Mouse (Mus musculus): Measurements from ENCODE around the gene RPS10-NUDT3. TPM values are rescaled to one million over a fixed set of nuclear protein-coding genes. Genes with fewer than 3 reads are reported as not detected.

Gene RPS10-NUDT3
- not detected for polyA plus RNA-seq (2014; fragmentation: Illumina TruSeq; extraction: RNeasy Lipid Tissue Mini Kit (QIAGEN cat#74804); ENCODE audit: low read depth, low replicate concordance)

GRCm38 (mm10) chr17:27634871-27635574 lies at the start of gene RPS10-NUDT3:
Gene RPS10-NUDT3 (minus strand): TSS chr17:27635222.

DNA sequence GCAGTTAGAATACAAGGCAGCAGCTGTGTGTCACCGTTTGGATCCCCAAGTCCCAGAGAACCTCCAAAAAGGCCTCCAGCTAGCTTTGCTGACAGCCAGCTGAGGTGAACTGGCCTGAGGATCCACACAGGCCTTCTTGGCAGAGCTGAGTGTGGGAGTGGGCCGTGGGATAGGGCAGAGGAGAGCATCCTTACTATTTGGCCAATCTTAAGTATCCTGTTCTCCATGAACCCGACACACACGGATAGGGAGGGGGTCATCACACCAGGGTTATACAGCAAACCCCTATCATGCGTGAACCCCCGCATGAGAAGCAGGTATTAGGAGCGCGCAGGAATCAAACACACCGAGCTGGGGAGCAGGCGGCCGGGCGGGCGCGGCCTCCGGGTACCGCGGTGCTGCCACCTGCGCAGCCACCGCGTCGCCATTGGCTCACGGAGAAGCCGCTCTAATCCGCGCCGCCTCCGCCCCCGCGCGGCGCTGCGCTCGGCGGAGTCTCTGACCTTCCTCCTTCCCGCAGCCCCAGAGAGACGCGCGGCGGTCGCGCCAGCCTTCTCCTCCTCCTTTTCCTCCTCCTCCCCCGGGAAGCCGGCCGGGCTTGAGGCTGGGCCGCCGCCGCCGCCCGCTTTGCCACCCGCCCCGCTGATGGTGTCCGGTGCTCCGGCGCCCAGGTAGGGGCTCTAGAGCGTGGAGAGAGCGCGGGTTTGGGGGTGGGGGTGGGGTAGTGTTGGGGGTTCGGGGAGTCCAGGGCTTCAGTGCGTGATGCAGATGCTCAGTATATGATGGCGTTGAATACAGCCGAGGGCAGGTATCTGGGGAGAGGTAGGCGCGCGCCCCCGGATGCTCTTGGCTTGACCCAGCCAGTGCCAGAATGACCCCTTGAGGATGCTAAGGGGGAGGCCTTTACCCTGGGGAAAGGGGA lies 20.3 kb upstream of the RPS10-NUDT3 start, which contains the start of gene Pacsin1:
TSS of gene Pacsin1 (plus strand) at position 421 of the 922 bp plus-strand sequence.

DNA sequence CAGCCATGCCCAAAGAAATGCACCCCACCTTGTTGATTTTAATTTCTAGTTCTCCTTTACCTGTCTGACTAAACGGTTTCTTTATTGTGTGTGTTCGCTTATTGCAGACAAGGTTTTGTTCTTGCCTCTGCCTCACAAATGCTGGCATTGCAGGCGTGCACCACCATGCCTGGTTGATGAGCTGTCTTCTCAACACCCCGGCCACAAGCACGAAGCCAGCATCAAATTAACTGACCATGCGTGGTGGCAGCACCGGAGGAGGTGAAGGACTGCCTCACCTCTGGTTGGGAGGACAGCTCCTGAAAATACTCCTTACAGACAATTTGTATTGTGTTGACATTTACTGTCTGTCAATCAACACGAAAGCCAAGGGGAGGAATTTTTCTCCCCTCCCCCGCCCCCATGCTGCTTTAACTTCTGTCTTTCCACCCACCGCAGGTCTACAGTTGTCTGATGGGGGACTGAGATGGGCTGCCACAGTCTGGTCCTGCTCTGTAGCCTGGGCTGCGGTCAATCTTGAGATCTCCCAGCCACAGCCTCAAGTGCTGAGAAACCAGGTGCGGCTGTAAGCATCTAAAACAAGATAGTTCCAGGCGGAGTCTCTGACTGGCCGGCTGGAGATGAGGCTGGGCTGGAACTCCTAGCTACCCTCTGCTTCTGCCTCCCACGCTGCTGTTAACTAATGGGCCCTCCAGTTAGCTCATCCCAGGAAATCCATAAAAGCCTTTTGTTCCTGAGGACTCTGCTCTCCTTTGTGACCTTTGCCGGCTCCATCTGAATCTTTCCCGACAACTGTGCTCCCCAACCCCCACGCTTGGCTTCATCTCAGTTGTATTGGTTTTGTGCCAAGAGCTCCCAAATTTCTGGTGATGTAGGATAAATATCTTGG lies 1.4 kb upstream of the RPS10-NUDT3 start, which contains the start of gene Rps10:
TSS of gene Rps10 (minus strand) at position 538 of the 889 bp plus-strand sequence.

GRCm38 (mm10) chr17:27623360-27624326 lies 11.4 kb downstream of the RPS10-NUDT3 start, which contains the start of gene Nudt3:
Gene Nudt3 (minus strand): TSS chr17:27623495.

GRCm38 (mm10) chr17:27565163-27565941 lies 69.7 kb downstream of the RPS10-NUDT3 start, which contains the start of gene AI413582:
Gene AI413582 (minus strand): TSS chr17:27565756.

DNA sequence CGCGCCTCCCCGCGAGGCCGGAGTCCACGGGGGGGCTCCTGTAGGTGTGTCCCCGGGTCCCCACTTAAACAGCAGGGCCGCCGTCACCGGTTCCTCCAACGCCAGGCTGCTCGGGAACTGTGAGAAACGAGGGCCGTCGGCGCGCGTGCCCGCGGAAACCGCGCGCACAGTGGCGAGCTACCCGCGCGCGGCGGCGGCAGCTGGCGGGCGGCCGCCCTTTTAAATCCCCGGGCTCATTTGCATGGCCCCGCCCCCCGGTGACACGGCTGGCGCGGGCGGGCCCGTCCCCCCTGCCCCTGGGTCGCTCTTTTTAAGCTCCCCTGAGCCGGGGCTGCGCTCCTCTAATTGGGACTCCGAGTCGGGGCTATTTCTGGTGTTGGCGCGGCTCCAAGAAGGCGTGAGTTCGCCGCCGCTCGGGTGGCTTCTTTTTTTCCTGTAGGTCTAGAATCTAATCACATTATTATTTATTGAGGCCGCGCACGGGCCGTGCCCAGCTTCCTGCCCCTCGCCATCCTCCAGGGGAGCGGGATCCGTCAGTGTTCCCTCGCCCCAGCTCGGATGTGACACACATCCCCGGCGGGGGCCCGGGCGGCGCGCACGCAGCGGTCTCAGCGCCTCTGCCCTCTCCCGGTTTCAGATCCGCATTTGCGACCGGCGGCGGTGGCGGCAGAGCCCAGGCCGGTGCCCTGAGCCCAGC lies 78.6 kb downstream of the RPS10-NUDT3 start, which contains the start of gene Hmga1:
TSS of gene Hmga1 (plus strand) at position 183 of the 697 bp plus-strand sequence.

Other genes with a start within 250 kb of the RPS10-NUDT3 start
- not detected for gene Grm4, start 113.8 kb downstream of the RPS10-NUDT3 start, polyA plus RNA-seq (2014; fragmentation: Illumina TruSeq; extraction: RNeasy Lipid Tissue Mini Kit (QIAGEN cat#74804); ENCODE audit: low read depth, low replicate concordance)
- 17.8 TPM for gene Hmga1, start 78.7 kb downstream of the RPS10-NUDT3 start, polyA plus RNA-seq (2014; fragmentation: Illumina TruSeq; extraction: RNeasy Lipid Tissue Mini Kit (QIAGEN cat#74804); ENCODE audit: low read depth, low replicate concordance)
- gene AI413582, start 69.5 kb downstream of the RPS10-NUDT3 start, polyA plus RNA-seq (2014; fragmentation: Illumina TruSeq; extraction: RNeasy Lipid Tissue Mini Kit (QIAGEN cat#74804); ENCODE audit: low read depth, low replicate concordance), result not detected
- gene Nudt3, start 11.7 kb downstream of the RPS10-NUDT3 start, polyA plus RNA-seq (2014; fragmentation: Illumina TruSeq; extraction: RNeasy Lipid Tissue Mini Kit (QIAGEN cat#74804); ENCODE audit: low read depth, low replicate concordance), result 17.9 TPM
- 46.2 TPM for gene Rps10, start 1.4 kb upstream of the RPS10-NUDT3 start, polyA plus RNA-seq (2014; fragmentation: Illumina TruSeq; extraction: RNeasy Lipid Tissue Mini Kit (QIAGEN cat#74804); ENCODE audit: low read depth, low replicate concordance)
- 0.57 TPM for gene Pacsin1, start 20.3 kb upstream of the RPS10-NUDT3 start, polyA plus RNA-seq (2014; fragmentation: Illumina TruSeq; extraction: RNeasy Lipid Tissue Mini Kit (QIAGEN cat#74804); ENCODE audit: low read depth, low replicate concordance)
- 3.0 TPM for gene Spdef, start 93.7 kb upstream of the RPS10-NUDT3 start, polyA plus RNA-seq (2014; fragmentation: Illumina TruSeq; extraction: RNeasy Lipid Tissue Mini Kit (QIAGEN cat#74804); ENCODE audit: low read depth, low replicate concordance)
- 57.7 TPM for gene D17Wsu92e, start 185.4 kb upstream of the RPS10-NUDT3 start, polyA plus RNA-seq (2014; fragmentation: Illumina TruSeq; extraction: RNeasy Lipid Tissue Mini Kit (QIAGEN cat#74804); ENCODE audit: low read depth, low replicate concordance)
- 30.4 TPM for gene Snrpc, start 202.9 kb upstream of the RPS10-NUDT3 start, polyA plus RNA-seq (2014; fragmentation: Illumina TruSeq; extraction: RNeasy Lipid Tissue Mini Kit (QIAGEN cat#74804); ENCODE audit: low read depth, low replicate concordance)
- 1.8 TPM for gene Uhrf1bp1, start 221.2 kb upstream of the RPS10-NUDT3 start, polyA plus RNA-seq (2014; fragmentation: Illumina TruSeq; extraction: RNeasy Lipid Tissue Mini Kit (QIAGEN cat#74804); ENCODE audit: low read depth, low replicate concordance)

Measured in sigmoid colon, adult 10 weeks (tissue).